Mouse (Mus musculus): ENCODE data around the gene Olfr639. TPM values are rescaled to one million over a fixed set of nuclear protein-coding genes. Genes with fewer than 3 reads are reported as not detected.

Olfr639 gene
- polyA plus RNA-seq, 1 experiment = not detected

Other genes with a start within 250 kb of the Olfr639 start
- not detected in 2 replicates for gene Olfr69, start 245.7 kb downstream of the Olfr639 start, polyA plus RNA-seq (2012; rRNA removed)
- not detected in 2 replicates for gene Olfr68, start 237.6 kb downstream of the Olfr639 start, polyA plus RNA-seq (2012; rRNA removed)
- not detected in 2 replicates for gene Olfr67, start 225.5 kb downstream of the Olfr639 start, polyA plus RNA-seq (2012; rRNA removed)
- gene Hbb-bt, start 203.3 kb downstream of the Olfr639 start, polyA plus RNA-seq (2012; rRNA removed) = 8,577 and 15,977 TPM in 2 replicates
- 71,783 and 120,196 TPM in 2 replicates for gene Hbb-bs, start 189.2 kb downstream of the Olfr639 start, polyA plus RNA-seq (2012; rRNA removed)
- not detected in 2 replicates for gene Hbb-bh2, start 176.8 kb downstream of the Olfr639 start, polyA plus RNA-seq (2012; rRNA removed)
- 0.15 TPM in 1 of 2 replicates, not detected in the other for gene Hbb-bh1, start 174.1 kb downstream of the Olfr639 start, polyA plus RNA-seq (2012; rRNA removed)
- gene Hbb-y, start 164.1 kb downstream of the Olfr639 start, polyA plus RNA-seq (2012; rRNA removed) = 0.14 TPM in 1 of 2 replicates, not detected in the other
- gene Olfr66, start 131.1 kb downstream of the Olfr639 start, polyA plus RNA-seq (2012; rRNA removed) = not detected in 2 replicates
- gene Olfr64, start 122.8 kb downstream of the Olfr639 start, polyA plus RNA-seq (2012; rRNA removed) = not detected in 2 replicates
- not detected in 2 replicates for gene Olfr65, start 113.8 kb downstream of the Olfr639 start, polyA plus RNA-seq (2012; rRNA removed)
- gene Olfr631, start 88.5 kb downstream of the Olfr639 start, polyA plus RNA-seq (2012; rRNA removed) = not detected in 2 replicates
- not detected in 2 replicates for gene Olfr632, start 83.0 kb downstream of the Olfr639 start, polyA plus RNA-seq (2012; rRNA removed)
- gene Olfr633, start 72.9 kb downstream of the Olfr639 start, polyA plus RNA-seq (2012; rRNA removed) = not detected in 2 replicates
- not detected in 2 replicates for gene Olfr635, start 46.2 kb downstream of the Olfr639 start, polyA plus RNA-seq (2012; rRNA removed)
- gene Olfr638, start 18.6 kb downstream of the Olfr639 start, polyA plus RNA-seq (2012; rRNA removed) = not detected in 2 replicates
- gene Olfr640, start 8.3 kb upstream of the Olfr639 start, polyA plus RNA-seq (2012; rRNA removed) = not detected in 2 replicates
- gene Olfr641, start 18.1 kb upstream of the Olfr639 start, polyA plus RNA-seq (2012; rRNA removed) = not detected in 2 replicates
- gene Olfr642, start 35.4 kb upstream of the Olfr639 start, polyA plus RNA-seq (2012; rRNA removed) = not detected in 2 replicates
- gene 4930516K23Rik, start 44.1 kb upstream of the Olfr639 start, polyA plus RNA-seq (2012; rRNA removed) = not detected in 2 replicates
- gene Olfr644, start 54.6 kb upstream of the Olfr639 start, polyA plus RNA-seq (2012; rRNA removed) = not detected in 2 replicates
- gene Olfr645, start 68.2 kb upstream of the Olfr639 start, polyA plus RNA-seq (2012; rRNA removed) = not detected in 2 replicates
- 0.08 TPM in 1 of 2 replicates, not detected in the other for gene Olfr646, start 87.6 kb upstream of the Olfr639 start, polyA plus RNA-seq (2012; rRNA removed)
- gene Ubqln5, start 112.5 kb upstream of the Olfr639 start, polyA plus RNA-seq (2012; rRNA removed) = not detected in 2 replicates
- gene Olfr643, start 120.1 kb upstream of the Olfr639 start, polyA plus RNA-seq (2012; rRNA removed) = not detected in 2 replicates
- gene Ubqln3, start 126.0 kb upstream of the Olfr639 start, polyA plus RNA-seq (2012; rRNA removed) = not detected in 2 replicates
- gene Ubqlnl, start 133.3 kb upstream of the Olfr639 start, polyA plus RNA-seq (2012; rRNA removed) = not detected in 2 replicates
- gene Olfm5, start 147.5 kb upstream of the Olfr639 start, polyA plus RNA-seq (2012; rRNA removed) = not detected in 2 replicates
- not detected in 2 replicates for gene Olfr648, start 166.1 kb upstream of the Olfr639 start, polyA plus RNA-seq (2012; rRNA removed)
- gene Olfr649, start 178.7 kb upstream of the Olfr639 start, polyA plus RNA-seq (2012; rRNA removed) = not detected in 2 replicates
- 0.34 and 0.36 TPM in 2 replicates for gene Trim6, start 201.5 kb upstream of the Olfr639 start, polyA plus RNA-seq (2012; rRNA removed)
- gene Trim34a, start 227.2 kb upstream of the Olfr639 start, polyA plus RNA-seq (2012; rRNA removed) = 13.5 and 14.5 TPM in 2 replicates